ENCODE assay signal across 9 mouse cellular contexts in genomic region chr3:60762874-60763273, GRCm38 (mm10).
DNase-seq lines count a peak whose midpoint lies in the region; ATAC-seq and TF ChIP-seq lines count a peak whose summit lies in the region.
"Had no signal": no experiment of that assay in that cellular context is flagged by ENCODE, and none has a peak within 500 bp of the region (broad histone marks: within the 10 kb centered on the region; RNA-seq: fewer than 3 reads in every experiment).

No protein-coding gene starts in this region.

- ATAC-seq in megakaryocyte-erythroid progenitor cell, adult 5-6 weeks (replicated peaks; ENCODE audit: low FRiP score, low TSS enrichment, poor library complexity, severe bottlenecking), result peak; percentile 96

- intact Hi-C loops in gastrocnemius, adult 2 months (cut with DNase I), result loop anchor here (2.0 kb wide), 1 partner anchor 892 kb away; no protein-coding TSS in a partner anchor

- no peak overlapping the region for H3K4me3 ChIP-seq in gastrocnemius, adult 2 months
- H3K4me3 ChIP-seq: erythroblast, embryonic 14.5 days had no signal

- DNase-seq in ovary, postnatal 36 days (ENCODE audit: low spot score), result peak; percentile 13
- no peak for DNase-seq in ovary, postnatal 10 days (ENCODE audit: low spot score)
- DNase-seq in T-cell, adult 2 months (ENCODE audit: low spot score), result peak; percentile 22
- DNase-seq in cerebellum, postnatal 25 days, result peak; percentile 15 to 56
- DNase-seq in gastrocnemius, adult 2 months, result peak; percentile 41
- peak; percentile 9 to 27 for DNase-seq in layer of hippocampus, postnatal 10 days (ENCODE audit: low spot score in 2 of 2)
- no peak for DNase-seq in yolk sac, embryonic 10.5 days (ENCODE audit: low spot score)

- TF ChIP-seq CTCF in gastrocnemius, adult 2 months (IDR thresholded peaks at IDR 0.05), result peak; percentile 72

- no peak overlapping the region for H3K27ac ChIP-seq in gastrocnemius, adult 2 months

Comparison
In these comparisons a context has a peak if more than half of its experiments do, and no peak if none do; other contexts are left out.
1. DNase-seq: peak in ovary, postnatal 36 days (single experiment), T-cell, adult 2 months (single experiment), cerebellum, postnatal 25 days (2 of 2), gastrocnemius, adult 2 months (single experiment) and layer of hippocampus, postnatal 10 days (2 of 2); none in ovary, postnatal 10 days (single experiment) and yolk sac, embryonic 10.5 days (single experiment).